Mouse (Mus musculus): Measurements from ENCODE around the gene Rasal2. TPM values are rescaled to one million over a fixed set of nuclear protein-coding genes. Genes with fewer than 3 reads are reported as not detected.

The Rasal2 gene
- polyA plus RNA-seq, 1 experiment from 2014 or later: 11.1 TPM

- DNase-seq (ENCODE audit: low spot score) (no peak), ATAC-seq (replicated peaks; ENCODE audit: insufficient number of reproducible peaks, low FRiP score, low TSS enrichment, low read depth) (no peak)
- no peaks in the 10 kb centered on the region for H3K4me1 ChIP-seq (ENCODE audit: control insufficient read depth, insufficient read depth, low read length)
- H3K9me3 ChIP-seq (replicated peaks; ENCODE audit: control insufficient read depth, low read length): no peaks in the 10 kb centered on the region
- H3K4me2 ChIP-seq (ENCODE audit: low read depth, low read length): no peak overlapping the region
- no peaks in the 10 kb centered on the region for H3K36me3 ChIP-seq (replicated peaks; ENCODE audit: control insufficient read depth, insufficient read depth, low read depth, low read length)
- no peak overlapping the region for H3K9ac ChIP-seq (replicated peaks; ENCODE audit: low read length)
- no peaks in the 10 kb centered on the region for H3K27me3 ChIP-seq (ENCODE audit: control insufficient read depth, insufficient read depth, low read length)
- H3K27ac ChIP-seq (replicated peaks; ENCODE audit: low read depth, low read length): no peak overlapping the region
- 93% methylated on average over 4 of the region's 4 CpGs for WGBS
- H3K4me3 ChIP-seq (ENCODE audit: low read depth, low read length): no peak overlapping the region
Measured at GRCm38 (mm10) chr1:157434404-157434803, 22.0 kb upstream of the Rasal2 start.

- no peaks in the 10 kb centered on the region for H3K36me3 ChIP-seq (replicated peaks; ENCODE audit: control insufficient read depth, insufficient read depth, low read depth, low read length)
- no peak for DNase-seq (ENCODE audit: low spot score)
- ATAC-seq (replicated peaks; ENCODE audit: insufficient number of reproducible peaks, low FRiP score, low TSS enrichment, low read depth): no peak
- no peak overlapping the region for H3K27ac ChIP-seq (replicated peaks; ENCODE audit: low read depth, low read length)
- H3K27me3 ChIP-seq (ENCODE audit: control insufficient read depth, insufficient read depth, low read length): no peaks in the 10 kb centered on the region
- no peaks in the 10 kb centered on the region for H3K9me3 ChIP-seq (replicated peaks; ENCODE audit: control insufficient read depth, low read length)
- no peak overlapping the region for H3K4me3 ChIP-seq (ENCODE audit: low read depth, low read length)
- no peak overlapping the region for H3K4me2 ChIP-seq (ENCODE audit: low read depth, low read length)
- H3K4me1 ChIP-seq (ENCODE audit: control insufficient read depth, insufficient read depth, low read length): no peaks in the 10 kb centered on the region
- 49% methylated on average over 3 of the region's 3 CpGs for WGBS
- no peak overlapping the region for H3K9ac ChIP-seq (replicated peaks; ENCODE audit: low read length)
Measured at GRCm38 (mm10) chr1:157433316-157433715, 20.9 kb upstream of the Rasal2 start.

GRCm38 (mm10) chr1:157428366-157428765 is 16.0 kb upstream of the Rasal2 start:
- no peak for ATAC-seq (replicated peaks; ENCODE audit: insufficient number of reproducible peaks, low FRiP score, low TSS enrichment, low read depth)
- no peak for DNase-seq (ENCODE audit: low spot score)
- no peaks in the 10 kb centered on the region for H3K9me3 ChIP-seq (replicated peaks; ENCODE audit: control insufficient read depth, low read length)
- no peaks in the 10 kb centered on the region for H3K36me3 ChIP-seq (replicated peaks; ENCODE audit: control insufficient read depth, insufficient read depth, low read depth, low read length)
- 88% methylated on average over 3 of the region's 3 CpGs for WGBS
- no peak overlapping the region for H3K27ac ChIP-seq (replicated peaks; ENCODE audit: low read depth, low read length)
- H3K4me3 ChIP-seq (ENCODE audit: low read depth, low read length): no peak overlapping the region
- no peaks in the 10 kb centered on the region for H3K27me3 ChIP-seq (ENCODE audit: control insufficient read depth, insufficient read depth, low read length)
- H3K4me2 ChIP-seq (ENCODE audit: low read depth, low read length): no peak overlapping the region
- H3K9ac ChIP-seq (replicated peaks; ENCODE audit: low read length): no peak overlapping the region
- H3K4me1 ChIP-seq (ENCODE audit: control insufficient read depth, insufficient read depth, low read length): no peaks in the 10 kb centered on the region

- Histone ChIP-seq H3K4me2 (ENCODE audit: low read depth, low read length) (no peak overlapping the region), H3K4me1 (ENCODE audit: control insufficient read depth, insufficient read depth, low read length) (no peaks in the 10 kb centered on the region), H3K27ac (replicated peaks; ENCODE audit: low read depth, low read length) (no peak overlapping the region), H3K36me3 (replicated peaks; ENCODE audit: control insufficient read depth, insufficient read depth, low read depth, low read length) (no peaks in the 10 kb centered on the region), H3K9me3 (replicated peaks; ENCODE audit: control insufficient read depth, low read length) (no peaks in the 10 kb centered on the region), H3K4me3 (ENCODE audit: low read depth, low read length) (no peak overlapping the region), H3K27me3 (ENCODE audit: control insufficient read depth, insufficient read depth, low read length) (no peaks in the 10 kb centered on the region), H3K9ac (replicated peaks; ENCODE audit: low read length) (no peak overlapping the region)
- ATAC-seq (replicated peaks; ENCODE audit: insufficient number of reproducible peaks, low FRiP score, low TSS enrichment, low read depth) (no peak), DNase-seq (ENCODE audit: low spot score) (no peak)
- 96% methylated on average over 4 of the region's 4 CpGs for WGBS
Measured at GRCm38 (mm10) chr1:157427604-157428003, 15.2 kb upstream of the Rasal2 start.

- no peaks in the 10 kb centered on the region for H3K36me3 ChIP-seq (replicated peaks; ENCODE audit: control insufficient read depth, insufficient read depth, low read depth, low read length)
- ATAC-seq (replicated peaks; ENCODE audit: insufficient number of reproducible peaks, low FRiP score, low TSS enrichment, low read depth) (no peak), DNase-seq (ENCODE audit: low spot score) (no peak)
- no peak overlapping the region for H3K27ac ChIP-seq (replicated peaks; ENCODE audit: low read depth, low read length)
- no peak overlapping the region for H3K4me3 ChIP-seq (ENCODE audit: low read depth, low read length)
- no peaks in the 10 kb centered on the region for H3K9me3 ChIP-seq (replicated peaks; ENCODE audit: control insufficient read depth, low read length)
- WGBS: 70% methylated on average over 1 of the region's 1 CpGs
- no peaks in the 10 kb centered on the region for H3K27me3 ChIP-seq (ENCODE audit: control insufficient read depth, insufficient read depth, low read length)
- H3K9ac ChIP-seq (replicated peaks; ENCODE audit: low read length): no peak overlapping the region
- no peak overlapping the region for H3K4me2 ChIP-seq (ENCODE audit: low read depth, low read length)
- H3K4me1 ChIP-seq (ENCODE audit: control insufficient read depth, insufficient read depth, low read length): no peaks in the 10 kb centered on the region
Measured at GRCm38 (mm10) chr1:157426933-157427332, 14.5 kb upstream of the Rasal2 start.

- H3K27ac ChIP-seq (replicated peaks; ENCODE audit: low read depth, low read length): no peak overlapping the region
Measured at GRCm38 (mm10) chr1:157425741-157426427, 13.5 kb upstream of the Rasal2 start.

GRCm38 (mm10) chr1:157417861-157418260 is 5.5 kb upstream of the Rasal2 start:
- no peak overlapping the region for H3K9ac ChIP-seq (replicated peaks; ENCODE audit: low read length)
- H3K9me3 ChIP-seq (replicated peaks; ENCODE audit: control insufficient read depth, low read length): no peaks in the 10 kb centered on the region
- no peak overlapping the region for H3K4me2 ChIP-seq (ENCODE audit: low read depth, low read length)
- H3K36me3 ChIP-seq (replicated peaks; ENCODE audit: control insufficient read depth, insufficient read depth, low read depth, low read length): no peaks in the 10 kb centered on the region
- ATAC-seq (replicated peaks; ENCODE audit: insufficient number of reproducible peaks, low FRiP score, low TSS enrichment, low read depth): no peak
- no peak overlapping the region for H3K4me3 ChIP-seq (ENCODE audit: low read depth, low read length)
- H3K27ac ChIP-seq (replicated peaks; ENCODE audit: low read depth, low read length): peak overlapping the region; percentile 47
- no peak for DNase-seq (ENCODE audit: low spot score)
- no peaks in the 10 kb centered on the region for H3K27me3 ChIP-seq (ENCODE audit: control insufficient read depth, insufficient read depth, low read length)
- WGBS: 32% methylated on average over 7 of the region's 7 CpGs
- no peaks in the 10 kb centered on the region for H3K4me1 ChIP-seq (ENCODE audit: control insufficient read depth, insufficient read depth, low read length)

More at GRCm38 (mm10) chr1:157425741-157426427, 13.5 kb upstream of the Rasal2 start:
- H3K4me2 ChIP-seq (ENCODE audit: low read depth, low read length): no peak overlapping the region
- DNase-seq (ENCODE audit: low spot score): no peak
- no peak overlapping the region for H3K4me3 ChIP-seq (ENCODE audit: low read depth, low read length)
- no peak for ATAC-seq (replicated peaks; ENCODE audit: insufficient number of reproducible peaks, low FRiP score, low TSS enrichment, low read depth)
- WGBS: 66% methylated on average over 8 of the region's 8 CpGs
- H3K9me3 ChIP-seq (replicated peaks; ENCODE audit: control insufficient read depth, low read length): no peaks in the 10 kb centered on the region
- H3K9ac ChIP-seq (replicated peaks; ENCODE audit: low read length): no peak overlapping the region
- H3K4me1 ChIP-seq (ENCODE audit: control insufficient read depth, insufficient read depth, low read length): no peaks in the 10 kb centered on the region
- H3K36me3 ChIP-seq (replicated peaks; ENCODE audit: control insufficient read depth, insufficient read depth, low read depth, low read length): no peaks in the 10 kb centered on the region
- no peaks in the 10 kb centered on the region for H3K27me3 ChIP-seq (ENCODE audit: control insufficient read depth, insufficient read depth, low read length)

- Histone ChIP-seq H3K4me2 (ENCODE audit: low read depth, low read length) (no peak overlapping the region), H3K27ac (replicated peaks; ENCODE audit: low read depth, low read length) (peak overlapping the region; percentile 47)
Measured at GRCm38 (mm10) chr1:157417414-157417813, 5.0 kb upstream of the Rasal2 start.

More at GRCm38 (mm10) chr1:157417414-157417813, 5.0 kb upstream of the Rasal2 start:
- no peaks in the 10 kb centered on the region for H3K9me3 ChIP-seq (replicated peaks; ENCODE audit: control insufficient read depth, low read length)
- H3K4me3 ChIP-seq (ENCODE audit: low read depth, low read length): no peak overlapping the region
- no peaks in the 10 kb centered on the region for H3K4me1 ChIP-seq (ENCODE audit: control insufficient read depth, insufficient read depth, low read length)
- no peaks in the 10 kb centered on the region for H3K36me3 ChIP-seq (replicated peaks; ENCODE audit: control insufficient read depth, insufficient read depth, low read depth, low read length)
- no peaks in the 10 kb centered on the region for H3K27me3 ChIP-seq (ENCODE audit: control insufficient read depth, insufficient read depth, low read length)
- ATAC-seq (replicated peaks; ENCODE audit: insufficient number of reproducible peaks, low FRiP score, low TSS enrichment, low read depth) (no peak), DNase-seq (ENCODE audit: low spot score) (no peak)
- WGBS: 41% methylated on average over 3 of the region's 3 CpGs
- H3K9ac ChIP-seq (replicated peaks; ENCODE audit: low read length): no peak overlapping the region
